Mouse (Mus musculus) ovary, adult 10 weeks (tissue): ENCODE data around the gene Panx2. TPM values are rescaled to one million over a fixed set of nuclear protein-coding genes. Genes with fewer than 3 reads are reported as not detected.

Source experiments
- polyA plus RNA-seq: library from polyadenylated mRNA; stranded (reverse); fragments of 350-450 nt; fragmentation: Illumina TruSeq; extraction: RNeasy Lipid Tissue Mini Kit (QIAGEN cat#74804); gene quantifications from one replicate; pipeline ENCODE4 v1.2.3, GENCODE M21; 2014

Panx2 gene
- not detected for polyA plus RNA-seq

DNA sequence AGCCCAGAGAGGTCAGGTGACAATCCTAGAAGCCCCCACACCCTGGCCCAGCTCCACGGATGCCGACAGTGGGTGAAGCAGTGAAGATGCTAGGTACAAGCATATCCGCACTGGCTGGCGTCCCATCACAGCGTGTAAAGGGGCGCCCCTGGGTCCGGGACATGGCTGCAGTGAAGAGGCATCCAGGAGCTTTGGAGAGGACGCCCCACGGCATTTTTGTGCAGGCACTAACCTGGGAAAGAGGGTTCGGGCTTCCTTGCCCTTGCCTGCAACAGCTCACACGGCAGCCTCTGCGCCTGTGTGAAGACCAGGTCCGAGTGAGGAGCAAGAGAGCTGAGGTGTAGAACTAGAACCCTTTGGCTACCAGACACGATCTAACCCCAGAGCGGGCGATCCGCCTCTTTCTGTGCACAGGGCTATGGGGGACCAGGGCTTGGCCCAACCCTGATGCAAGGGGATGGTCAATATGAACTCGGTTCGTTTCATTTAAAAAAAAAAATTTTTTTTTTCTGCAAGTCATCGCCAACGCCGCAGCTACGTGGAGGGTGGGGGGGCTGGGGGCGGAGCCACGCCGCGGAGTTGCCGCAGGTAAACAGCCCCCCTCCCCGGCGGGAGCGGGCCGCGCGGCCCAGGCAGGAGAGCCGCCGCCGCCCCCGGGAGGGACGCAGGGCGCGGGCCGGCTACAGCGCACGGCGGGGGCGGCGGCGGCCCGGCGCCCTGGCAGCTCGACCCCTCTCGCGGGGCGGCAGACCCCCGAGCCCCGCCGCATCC lies at the start of gene Panx2:
TSS of gene Panx2 (plus strand) at position 574 of the 771 bp plus-strand sequence.

DNA sequence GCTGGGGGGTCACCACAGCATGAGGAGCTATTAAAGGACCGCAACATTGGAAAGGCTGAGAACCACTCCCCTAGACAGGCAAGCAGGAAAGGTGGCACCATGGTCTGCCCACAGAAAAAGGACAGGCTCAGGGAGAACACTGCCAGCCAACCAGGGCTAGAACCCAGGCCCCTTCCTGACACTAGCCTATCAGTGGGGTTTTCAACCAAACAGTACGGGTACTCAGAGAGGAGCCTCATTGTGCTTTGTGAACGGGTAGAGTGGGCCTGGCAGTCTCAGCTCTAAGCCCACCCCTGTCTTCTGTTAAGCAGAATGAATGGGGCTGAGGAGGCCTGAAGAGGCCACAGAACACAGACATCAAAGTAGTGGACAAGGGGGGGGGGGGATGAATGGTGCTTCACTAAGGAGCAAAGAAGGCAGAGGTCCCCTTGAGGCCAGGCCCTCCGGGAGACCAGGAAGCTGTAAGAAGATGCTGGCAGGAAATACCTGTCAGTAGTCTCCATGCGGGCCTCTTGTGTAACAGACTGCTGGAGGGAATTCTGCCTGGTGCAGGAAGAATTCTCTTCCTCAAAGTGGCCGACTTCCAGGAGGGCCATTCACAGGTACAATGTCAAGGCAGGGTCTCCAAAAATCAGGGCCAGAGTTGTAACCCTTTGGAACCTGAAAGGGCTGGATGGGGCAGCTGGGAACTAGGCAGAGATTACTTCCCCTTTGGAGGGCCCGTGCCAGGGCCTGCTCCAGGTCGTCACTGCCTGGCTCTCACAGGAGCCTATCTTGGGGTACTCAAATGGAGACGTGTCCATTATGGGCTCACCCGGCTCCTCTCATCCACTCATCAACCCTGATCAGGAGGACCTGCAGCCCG lies 15.3 kb downstream of the Panx2 start, which contains the start of gene Trabd:
TSS of gene Trabd (plus strand) at position 512 of the 865 bp plus-strand sequence.

DNA sequence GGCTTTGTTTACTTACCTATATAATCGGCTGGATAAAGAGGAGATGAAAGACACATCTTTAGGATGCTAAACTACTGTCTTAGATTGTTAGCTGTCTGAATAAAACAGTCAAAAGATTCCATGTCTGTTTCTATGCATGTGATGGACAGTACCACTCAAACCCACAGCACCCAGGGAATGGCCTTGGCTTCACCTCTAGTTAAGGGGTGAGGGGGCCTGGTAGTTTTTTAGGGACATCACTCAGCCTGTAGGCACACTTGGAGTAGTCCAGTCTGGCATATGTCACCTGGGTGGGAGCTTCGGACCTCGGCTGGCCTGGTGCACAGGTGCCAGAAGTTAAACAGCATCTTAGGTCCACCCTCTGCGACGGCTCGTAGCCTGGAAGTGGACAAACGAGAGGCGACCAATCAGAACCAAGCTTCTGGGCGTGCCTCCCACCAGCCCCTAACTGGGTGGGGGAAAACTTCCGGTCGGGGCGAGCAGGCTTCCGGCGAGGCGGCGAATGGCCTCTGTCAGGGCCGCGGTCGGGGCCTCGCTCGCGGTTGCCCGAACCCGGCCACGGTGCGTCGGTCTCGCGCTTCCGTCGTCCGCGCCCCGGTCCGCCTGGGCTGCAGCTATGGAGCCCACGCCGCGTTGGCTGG lies 29.2 kb downstream of the Panx2 start, which contains the start of gene Selenoo:
TSS of gene Selenoo (plus strand) at position 478 of the 641 bp plus-strand sequence.

DNA sequence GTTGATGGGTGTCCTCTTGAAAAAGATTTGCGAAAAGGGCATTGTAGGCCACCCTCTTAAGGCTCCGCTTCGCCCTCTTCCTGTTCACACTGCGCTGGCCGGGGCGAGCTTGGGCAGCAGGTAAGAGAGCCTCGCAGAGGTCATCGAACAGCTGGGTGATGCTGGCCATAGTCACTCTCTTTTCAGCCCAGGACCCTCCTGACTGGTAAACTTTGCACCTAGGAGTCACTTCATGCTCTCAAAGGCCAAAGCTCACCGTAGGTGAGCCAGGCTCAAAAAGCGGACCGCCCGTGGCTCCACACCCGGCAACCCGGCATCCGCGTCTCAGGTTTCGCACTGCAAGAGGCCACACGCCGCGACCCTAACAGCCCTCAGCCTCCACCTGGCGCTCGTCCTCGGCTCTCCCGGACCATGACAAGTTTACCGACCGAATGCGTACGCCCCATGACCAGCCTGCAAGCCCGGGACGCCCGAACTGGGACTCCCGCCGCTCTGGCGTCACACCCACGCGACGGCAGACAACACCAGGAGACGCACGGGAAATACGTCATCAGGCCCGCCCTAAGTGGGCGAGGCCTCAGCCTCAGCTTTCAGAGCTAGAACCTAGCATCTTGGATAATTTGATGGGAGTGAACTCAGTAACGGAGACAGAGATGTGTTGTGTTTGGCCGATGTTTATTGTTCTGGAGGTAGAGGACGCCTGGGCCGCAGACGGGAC lies 63.3 kb downstream of the Panx2 start, which contains the start of gene Tubgcp6:
TSS of gene Tubgcp6 (minus strand) at position 464 of the 718 bp plus-strand sequence.

Other genes starting within 250 kb of the Panx2 start
- 1.7 TPM for gene Alg12, start 240.4 kb upstream of the Panx2 start, polyA plus RNA-seq
- 6.9 TPM for gene Creld2, start 240.1 kb upstream of the Panx2 start, polyA plus RNA-seq
- gene Pim3, start 197.5 kb upstream of the Panx2 start, polyA plus RNA-seq: 1.7 TPM
- gene Ttll8, start 105.3 kb upstream of the Panx2 start, polyA plus RNA-seq: not detected
- 0.57 TPM for gene Mlc1, start 80.7 kb upstream of the Panx2 start, polyA plus RNA-seq
- gene Mov10l1, start 76.8 kb upstream of the Panx2 start, polyA plus RNA-seq: 0.74 TPM
- 3.3 TPM for gene Trabd, start 15.4 kb downstream of the Panx2 start, polyA plus RNA-seq
- gene Selenoo, start 29.4 kb downstream of the Panx2 start, polyA plus RNA-seq: 3.2 TPM
- 1.3 TPM for gene Tubgcp6, start 63.4 kb downstream of the Panx2 start, polyA plus RNA-seq
- gene Hdac10, start 69.0 kb downstream of the Panx2 start, polyA plus RNA-seq: not detected
- gene Mapk12, start 81.0 kb downstream of the Panx2 start, polyA plus RNA-seq: not detected
- not detected for gene Mapk11, start 89.9 kb downstream of the Panx2 start, polyA plus RNA-seq
- gene Plxnb2, start 121.1 kb downstream of the Panx2 start, polyA plus RNA-seq: 6.7 TPM
- 0.17 TPM for gene Dennd6b, start 136.8 kb downstream of the Panx2 start, polyA plus RNA-seq
- 5.9 TPM for gene Ppp6r2, start 151.8 kb downstream of the Panx2 start, polyA plus RNA-seq